Mouse (Mus musculus): ENCODE measurements around the gene Srprb.

GRCm38 (mm10) chr9:103241206-103241605 lies 39.3 kb upstream of the Srprb start:
- TF ChIP-seq CTCF (conservative IDR thresholded peaks at IDR 0.05; ENCODE audit: low read length) (no peak), POU5F1 (IDR thresholded peaks at IDR 0.05; ENCODE audit: borderline replicate concordance, low read length) (no peak), NANOG (IDR thresholded peaks at IDR 0.05; ENCODE audit: borderline replicate concordance, low read length) (no peak)

All from E14TG2a.4 (cell line).